Mouse (Mus musculus): ENCODE results near the gene Fam217a.
"Not testable (repeated sequence)": the region's sequence is repeated elsewhere in the genome, so short reads cannot be mapped to it uniquely, and the experiment has no call there.

Fam217a gene

DNA sequence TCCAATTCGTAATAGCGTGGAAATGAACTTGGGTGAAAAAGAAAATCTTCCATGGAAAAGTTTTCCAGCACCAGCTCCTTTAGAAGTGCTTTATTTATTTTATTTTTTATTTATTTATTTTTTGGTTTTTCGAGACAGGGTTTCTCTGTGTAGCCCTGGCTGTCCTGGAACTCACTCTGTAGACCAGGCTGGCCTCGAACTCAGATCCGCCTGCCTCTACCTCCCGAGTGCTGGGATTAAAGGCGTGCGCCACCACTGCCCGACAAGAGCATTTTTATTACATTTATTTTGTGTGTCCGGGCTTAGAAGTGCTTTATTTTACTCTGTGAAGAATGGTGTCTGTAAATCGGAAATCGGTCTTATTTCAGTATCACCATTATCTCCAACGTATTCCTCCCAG is 49.4 kb downstream of the Fam217a start:
- DNase-seq (ENCODE audit: low spot score), result not testable (repeated sequence)

DNA sequence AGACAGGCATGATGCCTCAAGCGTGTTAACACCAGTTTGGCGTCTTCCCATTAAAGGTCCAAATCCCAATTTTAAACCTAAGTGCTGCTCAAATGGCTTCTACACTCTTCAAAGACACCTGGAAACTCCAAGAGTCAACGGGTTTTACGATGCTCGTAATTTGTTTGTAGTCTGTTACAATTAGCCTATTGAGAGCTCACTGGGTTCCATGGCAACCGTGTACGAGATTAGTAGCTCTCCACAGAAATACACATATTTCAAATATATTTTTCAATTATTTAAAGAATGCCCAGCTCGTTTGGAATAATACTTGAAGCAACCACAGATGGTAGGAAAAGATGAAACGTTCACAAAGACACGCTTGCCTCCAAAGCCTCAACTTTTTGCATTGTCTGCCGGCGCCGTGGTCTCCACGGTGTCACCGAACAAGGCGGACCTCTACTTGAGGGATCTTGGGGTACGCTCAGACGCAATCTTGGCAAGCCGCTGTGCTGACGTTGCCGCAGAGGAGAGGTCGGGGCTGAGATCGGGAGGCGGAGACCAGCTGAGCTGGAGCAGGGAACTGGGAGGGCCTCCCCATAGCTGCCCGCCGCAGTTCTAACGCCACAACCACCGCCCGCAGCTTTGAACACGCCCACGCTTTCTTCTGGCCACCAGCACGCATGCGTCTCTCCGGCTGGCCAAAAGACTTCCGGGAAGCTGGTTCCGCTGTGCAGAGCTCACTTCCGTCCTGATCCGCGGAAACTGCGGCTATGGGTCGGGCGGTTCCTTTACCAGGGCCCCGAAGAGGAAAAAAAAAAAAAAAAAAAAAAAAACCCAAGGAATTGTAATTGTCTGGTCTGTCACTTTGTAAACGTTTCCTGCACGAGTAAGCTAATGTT is 50.1 kb downstream of the Fam217a start:
- DNase-seq (ENCODE audit: low spot score), result peak; percentile 91

- no peak for DNase-seq (ENCODE audit: low spot score)
These were observed 59.5 kb downstream of the Fam217a start for GRCm38 (mm10) chr13:34864420-34865169.

DNA sequence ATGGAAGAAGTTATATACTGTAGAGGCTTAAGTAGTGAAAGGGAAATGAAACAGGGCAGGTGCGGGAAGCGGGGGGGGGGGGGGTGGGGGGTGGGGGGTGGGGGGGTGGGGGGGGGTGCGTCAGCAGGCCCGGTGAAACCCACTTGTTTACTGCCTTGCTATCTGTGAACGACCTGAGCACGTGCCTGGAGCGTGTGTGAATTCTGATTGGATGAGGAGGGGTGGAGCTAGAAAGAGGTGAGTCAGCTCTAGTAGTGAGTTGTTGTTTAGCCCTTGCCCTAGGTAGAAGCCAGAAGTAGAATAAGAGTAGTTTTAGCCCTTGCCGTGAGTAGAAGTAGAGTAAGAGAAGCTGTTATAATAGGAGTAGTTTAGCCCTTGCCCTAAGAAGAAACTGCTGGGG is 62.9 kb downstream of the Fam217a start:
- not testable (repeated sequence) for DNase-seq (ENCODE audit: low spot score)

Measured in testis, postnatal 10 days (tissue).